Mouse (Mus musculus): ENCODE data around the gene Lamp1.

Lamp1 gene

GRCm38 (mm10) chr8:13201013-13201334, 42.0 kb downstream of the Lamp1 start:
- DNase-seq (ENCODE audit: low spot score in 2 of 2), result no peak

- DNase-seq (ENCODE audit: low spot score in 2 of 2), result no peak
Measured at GRCm38 (mm10) chr8:13202041-13202440, 43.1 kb downstream of the Lamp1 start.

GRCm38 (mm10) chr8:13202806-13203205, 43.8 kb downstream of the Lamp1 start:
- DNase-seq (ENCODE audit: low spot score in 2 of 2), result peak; percentile 58 to 74

DNA sequence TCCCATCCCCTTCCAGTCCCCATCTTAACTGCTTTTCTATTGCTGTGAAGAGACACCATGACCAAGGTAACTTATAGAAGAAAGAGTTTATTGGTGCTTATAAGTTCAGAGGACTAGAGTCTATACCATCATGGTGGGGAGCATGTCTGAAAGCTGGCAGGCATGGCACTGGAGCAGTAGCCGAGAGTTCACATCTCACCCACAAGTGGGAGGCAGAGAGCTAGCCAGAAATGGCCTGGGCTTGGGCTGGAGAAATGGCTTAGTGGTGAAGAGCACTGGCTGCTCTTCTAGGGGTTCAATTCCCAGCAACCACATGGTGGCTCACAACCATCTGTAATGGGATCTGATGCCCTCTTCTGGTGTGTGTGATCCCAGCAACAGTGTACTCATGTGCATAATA, 44.5 kb downstream of the Lamp1 start:
- peak; percentile 14 to 48 for DNase-seq (ENCODE audit: low spot score in 2 of 2)

DNA sequence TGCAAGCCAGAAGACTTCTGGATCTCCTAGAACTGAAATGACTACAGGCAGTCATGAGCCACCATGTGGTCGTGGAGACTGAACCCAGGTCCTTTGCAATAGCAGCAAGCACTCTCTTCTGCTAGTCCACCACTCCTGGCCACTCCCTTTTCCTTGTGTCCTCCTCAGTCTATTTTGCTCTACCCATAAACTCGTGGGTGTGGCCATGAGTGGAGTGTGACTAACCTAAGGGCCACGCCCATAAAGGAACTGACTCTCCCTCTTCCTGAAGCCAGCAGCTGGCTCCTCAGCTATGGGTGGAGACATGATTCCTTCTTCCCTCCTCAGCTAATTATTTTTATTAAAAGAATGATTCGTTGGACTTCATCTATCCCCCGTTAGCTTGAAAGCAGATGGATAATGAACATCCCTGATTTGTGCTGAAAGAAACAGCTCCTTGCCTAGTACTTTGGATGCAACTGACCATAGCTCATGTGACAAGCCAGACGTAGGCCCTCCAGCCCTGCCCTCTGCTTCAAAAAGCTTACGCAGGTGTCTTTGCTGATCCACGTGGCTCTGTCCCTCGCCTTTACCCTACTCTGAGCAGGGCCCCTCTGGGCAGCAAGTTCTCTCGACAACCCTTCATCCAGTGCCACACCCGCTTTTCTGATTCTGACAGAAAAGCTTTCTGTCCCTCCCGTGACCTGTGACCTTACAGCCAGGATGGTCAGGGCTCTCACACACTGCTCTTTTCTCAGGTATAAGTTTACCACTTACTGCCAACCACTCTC, 45.6 kb downstream of the Lamp1 start:
- peak; percentile 24 to 64 for DNase-seq (ENCODE audit: low spot score in 2 of 2)

DNA sequence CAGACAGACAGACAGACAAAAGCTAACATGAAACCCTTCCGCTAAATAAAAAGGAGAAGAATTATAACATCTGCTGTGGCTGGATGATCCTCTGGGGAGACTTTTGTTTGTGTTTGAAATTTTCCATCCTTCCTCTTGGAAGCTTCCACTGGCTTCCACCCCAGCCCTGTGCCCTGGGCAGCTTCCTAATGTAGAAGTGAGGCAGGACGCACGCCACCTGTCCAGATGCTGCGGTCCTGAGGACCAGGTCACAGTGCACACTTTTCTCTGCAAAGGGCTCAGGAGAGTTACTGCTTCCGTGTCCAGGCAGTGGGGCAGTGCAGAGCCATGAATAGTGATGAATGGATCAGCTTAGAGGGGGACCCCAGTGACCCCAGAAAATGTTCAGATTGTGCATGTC, 46.4 kb downstream of the Lamp1 start:
- no peak for DNase-seq (ENCODE audit: low spot score in 2 of 2)

- DNase-seq (ENCODE audit: low spot score in 2 of 2), result no peak
Measured at GRCm38 (mm10) chr8:13206290-13206689, 47.3 kb downstream of the Lamp1 start.

GRCm38 (mm10) chr8:13208627-13209355, 49.8 kb downstream of the Lamp1 start:
- DNase-seq (ENCODE audit: low spot score in 2 of 2), result peak; percentile 15 to 30

GRCm38 (mm10) chr8:13209770-13210169, 50.8 kb downstream of the Lamp1 start:
- DNase-seq (ENCODE audit: low spot score in 2 of 2), result no peak

DNA sequence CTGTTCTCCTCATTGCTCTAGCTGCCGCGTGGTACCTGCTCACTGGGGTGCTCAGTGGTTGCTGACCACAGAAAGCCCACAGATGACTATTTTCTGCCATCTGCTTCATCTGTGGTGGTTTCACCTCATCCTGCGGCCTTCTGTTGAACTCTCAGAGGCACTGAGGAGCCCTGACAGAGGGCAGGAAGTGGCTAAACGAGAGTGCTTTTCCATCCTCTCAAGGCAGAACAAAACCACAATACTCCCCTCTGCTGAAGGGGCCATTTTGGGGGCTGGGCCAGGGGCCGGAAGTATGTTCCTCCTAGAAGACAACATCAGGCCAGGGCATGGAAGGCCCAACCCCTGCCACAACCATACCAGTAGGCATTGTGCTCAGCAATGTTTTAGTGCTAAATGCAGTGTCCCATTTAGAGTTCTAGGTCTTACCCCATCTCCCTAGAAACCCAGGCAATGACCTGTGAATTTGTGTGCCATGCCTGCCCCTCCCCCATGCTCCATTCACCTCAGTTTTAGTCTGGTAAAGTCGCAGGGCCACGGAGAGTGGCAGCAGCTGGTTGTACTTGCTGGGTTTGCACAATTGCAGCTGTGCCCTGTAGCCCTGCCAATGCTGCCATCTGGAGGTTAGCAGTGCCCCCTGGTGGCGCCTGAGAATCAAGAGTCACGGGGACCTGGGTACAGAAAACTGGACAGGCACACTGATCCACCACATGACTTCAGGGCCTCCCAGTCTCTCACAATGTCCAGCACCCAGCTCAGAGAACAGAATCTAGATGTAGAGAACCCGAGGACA, 54.7 kb downstream of the Lamp1 start:
- DNase-seq (ENCODE audit: low spot score in 2 of 2), result peak; percentile 72 to 76

- no peak for DNase-seq (ENCODE audit: low spot score in 2 of 2)
Measured at GRCm38 (mm10) chr8:13216386-13216785, 57.4 kb downstream of the Lamp1 start.

GRCm38 (mm10) chr8:13217093-13217492, 58.1 kb downstream of the Lamp1 start:
- no peak for DNase-seq (ENCODE audit: low spot score in 2 of 2)

- no peak for DNase-seq (ENCODE audit: low spot score in 2 of 2)
Measured at GRCm38 (mm10) chr8:13217986-13218385, 59.0 kb downstream of the Lamp1 start.

DNA sequence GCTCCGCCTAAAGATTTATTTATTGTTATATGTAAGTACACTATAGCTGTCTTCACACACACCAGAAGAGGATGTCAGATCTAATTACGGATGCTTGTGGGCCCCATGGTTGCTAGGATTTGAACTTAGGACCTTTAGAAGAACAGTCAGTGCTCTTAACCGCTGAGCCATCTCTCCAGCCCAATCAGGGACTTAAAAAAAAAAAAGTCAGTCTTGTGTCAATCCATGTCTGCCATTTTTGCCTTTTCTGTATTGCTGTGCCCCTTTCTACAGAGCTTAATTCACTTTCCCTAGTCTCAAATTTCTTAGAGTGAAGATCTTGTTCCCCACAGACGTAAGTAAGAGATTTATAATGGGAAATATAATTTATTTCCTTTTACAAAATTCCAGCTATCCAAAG, 59.5 kb downstream of the Lamp1 start:
- DNase-seq (ENCODE audit: low spot score in 2 of 2), result no peak

DNA sequence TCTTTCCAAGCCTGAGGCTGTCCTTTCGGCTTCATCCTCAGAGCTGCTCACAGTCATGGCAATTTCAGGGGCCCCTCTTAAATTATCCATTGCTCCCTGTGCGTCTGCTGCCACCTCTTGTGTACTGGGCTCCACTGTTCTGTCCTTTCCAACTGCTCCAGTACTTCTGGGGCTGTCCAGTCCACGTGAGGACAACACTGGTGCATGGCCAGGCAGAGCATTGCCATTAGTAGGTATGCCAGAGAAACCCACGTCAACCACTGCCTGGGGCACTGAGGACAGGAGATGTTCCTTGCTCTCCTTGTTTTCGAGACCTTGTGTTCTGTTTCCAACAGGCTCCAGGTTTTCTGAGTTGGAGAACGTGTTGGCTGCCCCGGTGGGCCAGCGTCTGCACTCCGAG, 65.5 kb downstream of the Lamp1 start:
- DNase-seq (ENCODE audit: low spot score in 2 of 2), result no peak
